Mouse (Mus musculus) frontal cortex, adult 2 months (tissue): ENCODE data around the gene Brd7. TPM values are rescaled to one million over a fixed set of nuclear protein-coding genes. Genes with fewer than 3 reads are reported as not detected.

ENCODE experiments used
- DNase-seq, 2 experiments: peaks; one replicate each; pipeline ENCODE4 v3.0.0; 2022; ENCODE audit warnings: low spot score in 1 of 2; ENCODE audit errors: extremely low spot score in 1 of 2
- polyA plus RNA-seq: library from polyadenylated mRNA; depleted of rRNA; stranded (reverse); fragments of >200 nt; gene quantifications from 2 replicates; pipeline ENCODE4 v1.2.3, GENCODE M21; 2012; rRNA removed

Gene Brd7
- polyA plus RNA-seq, 1 experiment, result 66.0 TPM

DNA sequence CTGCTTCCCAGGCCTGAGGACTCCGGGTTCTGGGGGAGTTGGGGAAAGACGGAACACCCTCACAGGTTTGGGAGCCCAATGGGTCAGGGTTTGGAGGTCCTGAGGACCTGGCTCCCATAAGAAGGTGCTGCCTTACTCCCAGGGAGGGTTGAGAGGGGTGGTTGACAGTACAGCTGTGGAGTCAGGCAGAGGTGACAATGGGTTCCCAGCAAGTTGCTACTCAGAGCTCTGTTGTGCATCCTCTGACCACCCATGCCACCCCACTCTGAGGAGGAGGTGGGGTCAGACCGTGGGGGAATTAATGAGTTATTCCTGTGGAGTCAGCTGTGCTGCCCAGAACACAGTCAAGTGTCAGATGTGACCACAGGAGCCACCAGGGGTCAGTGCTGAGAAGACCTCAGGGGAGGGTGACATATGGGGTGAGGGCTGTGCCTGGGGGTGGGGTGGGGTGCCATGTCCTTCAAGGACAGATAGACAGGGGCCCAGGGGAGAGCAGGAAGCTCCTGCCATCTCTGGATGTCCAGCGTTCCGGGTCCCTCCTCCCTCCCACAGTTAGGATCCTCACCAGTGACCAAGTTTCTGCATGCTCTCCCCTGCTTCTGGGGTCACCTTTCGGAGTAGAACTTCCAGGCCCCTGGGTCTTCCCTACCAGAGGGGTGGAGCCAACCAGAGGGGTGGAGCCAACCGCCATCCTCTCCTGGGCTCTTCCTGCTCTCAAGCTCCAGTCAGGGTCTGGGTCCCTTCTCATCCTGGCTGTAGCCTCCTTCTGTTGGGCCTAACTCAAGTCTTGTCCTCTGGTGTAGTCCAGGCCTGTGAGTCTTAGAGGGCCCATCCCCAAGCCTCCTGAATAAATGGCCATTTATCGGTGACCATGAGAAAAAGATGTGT lies 76.3 kb downstream of the Brd7 start:
- no peak for DNase-seq

DNA sequence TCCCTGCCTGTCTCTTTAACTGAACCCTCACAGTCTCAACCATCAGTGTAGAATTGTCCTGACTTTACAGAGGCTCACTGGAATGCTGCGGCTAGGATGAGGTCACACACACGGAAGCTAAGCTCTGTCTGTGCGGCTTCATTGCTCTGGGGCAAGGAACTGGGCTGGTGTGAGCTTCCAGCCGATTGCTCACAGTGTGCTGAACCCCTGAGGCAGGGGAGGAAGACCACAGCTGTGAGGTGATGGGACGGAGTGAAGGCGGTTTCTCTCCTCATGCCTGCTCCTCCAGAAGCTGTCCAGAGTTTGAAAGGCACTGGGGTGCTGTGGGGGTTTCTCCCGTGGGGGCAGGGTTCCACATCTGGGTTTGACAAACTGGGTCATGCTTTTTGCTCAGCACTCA lies 77.3 kb downstream of the Brd7 start:
- DNase-seq, result no peak

DNA sequence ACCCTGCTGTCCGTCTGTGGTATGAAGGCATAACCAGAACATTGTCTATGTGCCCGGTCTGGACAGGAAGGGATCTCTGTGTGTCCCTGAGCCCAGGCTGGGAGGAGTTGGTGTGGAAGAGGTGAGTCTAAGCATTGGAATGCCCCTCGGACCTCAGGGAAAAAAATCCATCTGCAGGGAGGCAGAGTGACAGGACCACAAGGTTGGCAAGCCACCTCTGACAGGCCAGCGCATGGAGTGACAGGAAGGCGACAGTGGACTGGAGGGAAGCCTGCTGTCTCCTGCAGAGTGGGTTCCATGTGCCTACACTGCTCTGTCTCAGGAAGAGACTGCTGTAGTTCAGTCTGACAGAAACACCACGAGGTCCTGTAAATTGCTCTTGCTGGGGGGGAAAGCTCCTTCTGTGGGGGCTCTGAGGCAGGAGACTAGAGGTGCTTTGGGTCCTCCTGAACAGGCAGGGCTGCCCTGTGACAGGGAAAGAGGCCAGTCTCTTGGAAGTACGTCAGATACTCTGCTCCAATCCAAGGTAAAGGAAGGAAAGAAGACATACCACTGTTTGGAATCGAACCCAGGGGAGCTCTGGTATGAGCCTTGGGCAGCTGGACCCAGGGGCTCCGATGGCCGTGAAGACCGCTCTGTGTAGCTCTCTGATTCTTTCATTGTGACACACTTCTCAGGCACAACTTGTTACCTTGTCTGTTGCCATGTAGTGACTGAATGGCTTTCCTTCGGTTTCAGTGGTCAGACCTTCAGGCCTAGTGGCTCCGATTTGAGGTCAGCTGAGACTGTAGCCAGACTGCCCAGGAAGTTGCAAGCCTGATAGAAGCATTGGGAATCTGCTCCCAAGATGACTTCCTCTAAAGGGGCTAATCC lies 78.5 kb downstream of the Brd7 start:
- DNase-seq, result no peak

DNA sequence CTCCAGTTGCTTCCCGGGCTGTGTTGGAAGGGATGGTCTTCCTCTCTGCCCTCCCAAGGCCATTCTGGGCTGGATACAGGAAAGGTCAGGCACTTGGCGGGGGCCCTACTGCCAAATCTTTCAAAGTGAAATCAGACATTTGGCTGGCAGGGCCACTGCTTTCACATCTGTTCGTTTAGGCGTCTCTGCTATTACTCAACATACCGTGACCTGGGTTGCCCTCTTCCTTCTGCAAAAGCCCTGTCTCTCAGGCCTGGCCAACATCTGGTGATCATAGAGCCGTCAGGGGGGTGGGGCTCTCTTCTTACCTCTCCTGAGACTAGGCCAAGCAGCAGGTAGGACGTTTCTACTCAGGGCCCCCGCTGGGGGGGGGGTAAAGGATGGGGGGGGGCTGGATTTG lies 79.3 kb downstream of the Brd7 start:
- DNase-seq, result no peak

Other genes starting within 250 kb of the Brd7 start
- gene Cnep1r1, start 243.4 kb downstream of the Brd7 start, polyA plus RNA-seq, result 41.2 and 42.9 TPM in 2 replicates
- gene Heatr3, start 224.3 kb downstream of the Brd7 start, polyA plus RNA-seq, result 35.7 and 35.9 TPM in 2 replicates
- gene Tent4b, start 163.0 kb downstream of the Brd7 start, polyA plus RNA-seq, result 30.9 and 31.2 TPM in 2 replicates
- 2.5 and 3.4 TPM in 2 replicates for gene Adcy7, start 89.8 kb downstream of the Brd7 start, polyA plus RNA-seq
- gene Nkd1, start 159.2 kb upstream of the Brd7 start, polyA plus RNA-seq, result 23.1 and 26.6 TPM in 2 replicates